Mouse (Mus musculus): Measurements from ENCODE around the gene Rps6ka4.

Rps6ka4 gene

DNA sequence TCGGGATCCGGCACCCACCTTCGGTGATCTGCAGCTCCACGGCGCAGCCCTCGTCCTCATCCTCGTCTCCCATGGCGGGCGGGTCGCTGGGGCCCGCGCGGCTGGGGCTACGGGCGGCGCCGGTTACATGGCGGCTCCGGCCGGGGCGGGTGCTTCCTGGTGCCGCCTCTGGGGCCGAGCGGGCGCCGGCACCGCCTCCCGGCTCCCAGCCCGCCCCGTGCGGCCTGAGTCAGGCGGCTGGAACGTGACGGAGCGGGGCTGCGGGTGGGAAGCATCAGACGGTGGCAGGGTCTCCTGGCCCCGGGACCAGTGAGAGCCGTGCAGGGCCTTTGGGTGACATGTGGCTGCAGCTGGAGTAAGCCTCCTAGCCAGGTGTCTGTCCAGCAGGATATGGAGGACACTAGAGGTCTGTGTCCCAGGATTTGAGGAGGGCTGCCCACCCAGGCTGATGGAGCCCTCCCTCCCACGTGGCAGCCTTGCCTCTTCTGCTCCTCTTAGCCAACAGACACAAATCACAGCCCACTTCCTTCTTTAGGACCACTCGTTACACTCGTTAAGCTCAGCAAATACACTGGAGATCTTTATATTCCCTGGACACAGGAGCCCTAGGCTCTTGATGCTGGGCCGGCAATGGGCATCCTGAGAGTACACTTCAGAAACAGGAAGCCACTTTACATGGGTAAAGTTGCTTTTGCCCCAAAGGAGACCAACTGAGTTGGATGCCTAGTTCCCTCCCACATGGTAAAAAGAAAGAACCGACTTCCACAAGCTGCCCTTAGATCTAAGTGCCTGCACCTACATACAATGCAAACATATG is at the start of gene Rps6ka4:
Gene Rps6ka4 (minus strand): TSS at position 162 of the 817 bp plus-strand sequence.
- DNase-seq = peak; percentile 74

DNA sequence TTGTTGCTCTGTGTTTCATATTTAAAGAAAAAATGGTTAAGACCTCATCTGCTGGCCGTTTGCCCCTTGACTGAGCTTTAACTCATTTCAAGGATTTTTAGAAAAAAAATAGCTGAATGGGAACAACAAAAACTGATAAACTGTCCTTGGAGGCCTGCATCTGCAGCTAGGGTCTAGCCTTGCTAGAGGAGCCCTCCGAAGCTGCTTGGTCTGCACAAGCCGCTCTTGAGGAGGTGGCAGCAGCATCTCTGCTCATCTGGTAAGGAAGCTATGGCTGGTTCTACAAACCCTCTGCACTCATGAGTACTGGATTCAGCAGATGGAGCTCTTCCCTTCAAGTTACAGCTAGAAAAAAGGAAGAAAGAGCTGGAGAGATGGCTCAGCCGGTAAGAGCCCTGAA is 37.5 kb upstream of the Rps6ka4 start:
- DNase-seq = no peak

DNA sequence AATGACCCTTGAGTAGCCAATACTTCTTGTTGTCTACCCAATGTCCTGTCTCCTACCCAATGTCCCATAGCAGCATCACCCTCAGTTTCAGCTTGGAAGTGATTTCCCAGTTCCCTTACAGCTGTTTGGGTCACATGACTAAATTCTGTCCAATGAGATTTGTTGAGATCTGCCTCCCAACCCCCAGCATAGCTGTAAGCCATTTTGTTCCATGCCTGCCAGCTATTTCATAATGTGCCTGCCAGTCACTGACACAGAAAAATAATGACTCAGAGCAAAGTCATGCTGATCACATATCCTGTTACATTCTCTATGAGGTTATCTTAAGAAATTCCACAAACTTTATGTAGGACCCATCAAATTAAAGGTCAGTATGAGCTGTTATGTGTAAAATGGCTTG is 36.4 kb upstream of the Rps6ka4 start:
- DNase-seq = no peak

DNA sequence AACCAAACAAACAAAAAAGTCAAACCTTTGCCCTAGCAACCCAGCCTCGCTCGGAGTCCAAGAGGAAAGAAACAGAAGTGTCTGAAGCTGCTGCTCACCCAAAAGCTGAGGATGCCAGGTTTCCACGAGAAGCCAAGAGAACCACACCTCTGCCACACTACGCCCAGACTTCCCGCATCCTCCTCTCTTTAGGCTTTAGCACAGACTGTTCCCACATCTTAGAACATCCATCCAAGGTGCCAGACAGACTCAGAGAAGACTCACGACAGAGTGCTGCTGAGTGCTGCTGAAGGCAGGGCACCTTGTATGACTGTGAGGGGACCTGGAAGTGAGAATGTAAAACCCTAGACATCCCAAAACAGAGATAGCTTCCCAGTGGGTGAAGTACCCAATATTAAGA is 35.4 kb upstream of the Rps6ka4 start:
- no peak for DNase-seq

DNA sequence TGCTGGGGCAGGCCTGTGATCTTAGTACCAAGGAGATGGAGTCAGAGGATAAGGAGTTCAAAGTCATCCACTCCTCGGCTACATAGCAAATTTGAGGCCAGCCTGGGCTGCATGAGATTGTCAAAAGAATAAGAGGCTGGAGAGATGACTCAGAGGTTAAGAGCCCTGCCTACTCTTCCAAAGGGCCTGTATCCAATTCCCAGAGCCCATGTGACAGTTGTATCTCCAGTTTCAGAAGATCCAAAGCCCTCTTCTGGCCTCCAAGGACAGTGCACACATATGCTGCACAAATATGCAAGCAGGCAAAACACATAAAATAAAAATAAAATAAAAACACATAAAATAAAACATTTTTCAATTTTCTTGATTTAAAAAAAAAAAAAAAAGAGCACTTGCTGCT is 33.8 kb upstream of the Rps6ka4 start:
- DNase-seq = no peak

DNA sequence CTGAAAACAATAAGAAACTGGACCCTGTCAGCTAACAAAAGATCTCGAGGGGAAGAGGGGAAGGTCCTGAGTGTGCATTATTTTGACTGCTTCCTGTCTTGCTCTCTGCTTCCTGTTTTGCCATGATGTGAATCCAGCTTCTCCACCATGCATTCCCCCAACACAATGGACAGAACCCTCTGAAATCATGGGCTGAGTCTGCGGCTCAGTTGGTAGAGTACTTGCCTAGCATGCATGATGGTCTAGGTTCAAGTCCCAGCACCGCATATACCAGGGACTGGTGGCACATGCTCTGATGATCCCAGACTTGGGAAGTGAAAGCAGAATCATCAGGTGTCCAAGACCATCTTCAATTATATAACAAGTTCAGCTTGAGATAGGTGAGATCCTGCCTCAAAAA is 32.3 kb upstream of the Rps6ka4 start:
- no peak for DNase-seq

DNA sequence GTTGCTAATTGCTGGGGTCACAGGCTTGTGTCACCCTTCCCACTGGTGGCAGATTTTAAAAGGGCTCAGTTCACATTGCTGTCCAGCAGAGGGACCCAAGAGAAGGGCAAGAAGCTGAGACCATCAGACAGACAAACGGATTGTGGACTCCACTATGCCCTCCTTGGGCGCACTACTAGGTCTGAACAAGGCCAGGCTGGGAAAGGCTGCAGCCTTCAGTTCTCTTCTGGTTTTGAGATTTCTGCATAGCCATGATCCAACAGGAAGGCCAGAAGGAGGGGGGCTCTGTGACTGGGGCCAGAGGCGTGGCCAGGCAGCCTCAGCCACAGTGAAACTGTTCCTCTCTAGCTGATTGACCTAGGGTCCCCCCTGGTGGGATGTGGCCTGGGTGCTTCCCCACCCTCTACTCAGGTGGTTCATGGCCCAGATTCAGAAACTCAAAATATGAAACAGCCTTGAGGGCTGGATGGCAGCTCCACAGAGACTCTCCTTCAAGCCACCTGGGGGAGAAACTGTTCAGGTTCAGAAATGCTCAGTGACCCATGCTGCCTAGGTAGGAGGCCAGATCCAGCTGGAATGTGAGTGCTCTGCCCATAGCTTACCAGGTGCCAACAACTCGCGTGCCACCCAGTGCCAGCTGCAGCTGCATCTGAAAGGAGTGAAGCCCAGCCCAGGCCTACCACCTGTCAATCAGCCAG is 31.3 kb upstream of the Rps6ka4 start:
- no peak for DNase-seq

DNA sequence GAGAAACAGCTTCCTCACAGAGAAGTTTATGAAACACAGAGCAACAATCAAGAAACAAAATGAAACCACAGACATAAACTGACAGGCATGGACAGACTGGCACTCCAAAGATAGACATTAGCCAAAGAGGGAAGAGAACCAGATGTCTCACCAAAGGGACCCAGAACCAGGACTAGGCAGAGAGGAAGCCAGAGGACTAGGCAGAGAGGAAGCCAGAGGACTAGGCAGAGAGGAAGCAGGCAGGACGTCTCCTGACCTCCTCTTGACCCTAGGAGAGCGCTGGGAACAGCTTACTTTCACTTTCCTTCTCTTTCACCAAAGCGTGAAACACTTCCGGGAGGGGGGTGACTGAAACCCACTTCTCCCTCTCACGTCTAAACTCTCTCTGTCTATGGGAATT is 28.9 kb upstream of the Rps6ka4 start:
- DNase-seq = peak; percentile 60

DNA sequence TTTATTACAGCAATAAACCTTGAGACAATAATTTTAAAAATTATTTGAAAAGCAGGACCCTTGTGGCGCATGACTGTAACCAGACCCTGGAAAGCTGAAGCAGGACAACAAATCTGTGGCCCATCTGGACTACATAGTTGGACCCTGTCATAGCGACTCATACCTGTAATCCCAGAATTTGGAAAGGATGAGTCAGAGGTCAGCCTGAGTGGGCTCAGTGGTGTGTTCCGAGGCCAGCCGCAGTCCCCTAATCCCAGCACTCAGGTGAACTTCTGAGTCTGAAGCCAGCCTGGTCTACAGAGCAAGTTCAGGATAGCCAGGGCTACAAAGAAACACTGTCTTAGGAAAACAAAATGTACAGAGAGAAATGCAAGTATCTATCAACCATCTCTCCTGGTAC is 21.0 kb upstream of the Rps6ka4 start:
- DNase-seq = no peak

DNA sequence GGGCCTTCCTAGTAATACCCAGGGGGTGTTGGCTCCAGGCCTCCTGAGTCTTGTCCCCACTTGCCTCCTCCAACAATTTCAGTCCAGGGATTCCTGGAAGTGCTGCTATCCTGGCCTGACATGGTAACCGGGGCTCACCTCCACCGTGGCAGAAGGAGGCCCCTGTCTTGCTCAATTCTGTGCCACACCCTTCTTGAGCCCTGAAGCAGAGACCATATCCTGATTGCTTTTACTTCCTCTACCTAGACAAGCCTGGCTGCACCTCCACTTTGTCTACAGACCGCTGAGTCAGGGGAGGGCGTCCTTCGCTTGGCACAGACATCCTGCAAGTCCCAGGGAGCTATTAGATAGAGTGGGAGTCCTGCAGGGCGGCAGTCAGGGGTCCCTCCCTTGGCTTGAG is 20.3 kb upstream of the Rps6ka4 start:
- no peak for DNase-seq

DNA sequence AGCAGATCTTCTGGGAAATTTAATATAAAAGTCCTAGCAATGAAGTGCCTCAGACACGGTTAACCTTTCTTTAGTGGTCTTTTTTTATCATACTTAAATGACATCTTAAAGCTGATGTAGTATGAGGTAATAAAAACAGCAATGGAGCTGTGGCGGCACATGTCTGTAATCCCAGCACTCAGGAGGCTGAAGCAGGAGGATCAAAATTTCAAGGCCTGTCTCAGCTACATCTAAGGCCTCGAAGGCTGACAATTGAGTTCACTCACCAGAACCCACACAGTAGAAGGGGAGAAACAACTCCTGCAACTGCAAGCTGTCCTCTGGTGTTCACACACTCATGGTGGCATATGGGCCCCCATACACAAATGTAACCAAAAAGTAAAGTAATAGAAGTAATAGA is 19.5 kb upstream of the Rps6ka4 start:
- no peak for DNase-seq

DNA sequence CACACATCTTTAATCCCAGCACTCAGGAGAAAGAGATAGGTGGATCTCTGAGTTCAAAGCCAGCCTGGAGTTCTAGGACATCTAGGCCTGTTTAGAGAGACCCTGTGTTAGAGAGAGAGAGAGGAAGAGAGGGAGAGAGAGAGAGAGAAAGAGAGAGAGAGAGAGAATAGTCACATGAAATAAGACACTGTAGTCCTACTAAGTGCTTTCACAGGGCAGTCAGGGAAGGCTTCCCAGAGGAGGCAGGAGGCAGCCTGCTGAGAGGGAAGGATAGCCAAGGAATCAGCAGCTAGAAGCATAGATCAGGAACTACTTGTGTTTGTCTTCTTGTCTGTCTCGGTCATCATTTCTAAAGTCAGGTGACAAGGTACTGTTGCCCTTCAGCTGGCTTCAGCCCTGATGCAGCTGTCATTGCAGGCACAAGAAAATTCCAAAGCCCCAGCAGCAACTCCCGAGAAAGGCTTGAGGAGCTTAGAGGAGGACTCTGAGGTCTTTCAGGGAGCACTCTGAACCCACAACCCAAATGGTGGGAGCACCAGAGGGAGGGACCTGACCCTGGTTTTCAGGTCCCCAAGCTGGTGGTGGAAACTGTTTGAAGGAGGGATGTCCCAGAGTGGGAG is 18.7 kb upstream of the Rps6ka4 start:
- DNase-seq = no peak

DNA sequence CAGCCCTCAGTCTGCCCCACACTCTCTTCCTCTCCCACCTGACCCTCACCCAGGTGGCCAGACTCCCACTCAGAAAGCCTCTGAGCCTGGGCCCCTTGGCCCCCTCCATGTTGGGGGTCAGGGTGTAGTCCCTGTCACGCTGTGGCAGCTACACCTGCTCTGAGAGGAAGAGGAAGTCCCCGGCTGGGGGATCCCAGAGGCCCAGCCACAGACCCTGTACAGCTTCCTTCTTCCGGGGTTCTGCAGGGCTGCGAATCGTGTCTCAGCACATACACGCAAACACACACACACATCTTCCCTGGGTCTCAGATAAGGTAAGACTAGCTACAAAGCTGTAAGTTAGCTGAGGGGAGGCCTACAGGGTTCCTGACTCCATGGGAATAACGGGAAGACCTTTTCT is 17.6 kb upstream of the Rps6ka4 start, which contains the start of gene Ccdc88b:
Gene Ccdc88b (minus strand): TSS at position 181 of the 400 bp plus-strand sequence.
- DNase-seq = peak; percentile 42

DNA sequence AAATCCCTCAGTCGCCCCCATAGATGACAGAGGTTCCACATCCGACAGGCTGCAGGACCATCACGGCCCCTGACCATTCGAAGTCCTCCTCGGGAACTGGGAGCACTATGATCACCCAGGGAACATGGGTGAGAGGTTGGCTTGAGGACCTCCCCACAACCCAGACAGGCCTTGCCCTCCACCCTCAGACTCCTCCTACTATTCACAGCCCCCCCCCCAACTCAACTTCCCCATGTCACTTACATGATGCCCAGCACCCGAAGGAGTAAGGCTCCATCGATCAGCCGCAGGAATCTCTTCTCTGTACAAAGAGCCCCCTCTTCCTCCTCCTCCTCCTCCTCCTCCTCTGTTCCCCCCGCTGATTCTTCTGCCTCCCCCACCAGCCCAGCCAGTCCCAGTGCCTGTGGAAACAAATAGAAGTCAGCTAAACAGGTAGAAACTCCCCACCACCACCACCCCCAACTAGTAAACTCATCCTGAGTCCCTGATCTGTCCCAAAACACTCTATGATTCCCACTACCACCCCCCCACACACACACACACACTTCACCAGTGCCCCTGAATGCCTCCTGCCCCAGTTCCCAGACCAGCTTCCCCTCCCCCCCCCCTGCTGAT is 17.1 kb upstream of the Rps6ka4 start:
- no peak for DNase-seq

DNA sequence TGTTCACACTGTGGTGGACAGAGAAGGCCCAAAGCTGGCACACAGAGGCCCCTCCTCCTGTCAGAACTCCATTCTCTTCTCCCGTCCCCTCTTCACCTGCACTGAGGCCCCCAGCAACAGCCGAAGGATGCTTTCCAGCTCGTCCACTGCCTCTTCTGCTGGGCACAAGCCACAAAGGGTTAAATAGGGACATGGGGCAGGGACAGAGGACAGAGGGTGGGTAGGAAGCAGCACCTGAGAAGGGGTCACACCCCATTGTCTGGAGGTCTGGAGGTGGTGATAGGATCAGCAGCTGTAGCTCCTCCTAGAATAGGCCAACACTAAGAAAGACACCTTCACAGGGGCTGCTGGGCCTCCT is 16.5 kb upstream of the Rps6ka4 start:
- no peak for DNase-seq

DNA sequence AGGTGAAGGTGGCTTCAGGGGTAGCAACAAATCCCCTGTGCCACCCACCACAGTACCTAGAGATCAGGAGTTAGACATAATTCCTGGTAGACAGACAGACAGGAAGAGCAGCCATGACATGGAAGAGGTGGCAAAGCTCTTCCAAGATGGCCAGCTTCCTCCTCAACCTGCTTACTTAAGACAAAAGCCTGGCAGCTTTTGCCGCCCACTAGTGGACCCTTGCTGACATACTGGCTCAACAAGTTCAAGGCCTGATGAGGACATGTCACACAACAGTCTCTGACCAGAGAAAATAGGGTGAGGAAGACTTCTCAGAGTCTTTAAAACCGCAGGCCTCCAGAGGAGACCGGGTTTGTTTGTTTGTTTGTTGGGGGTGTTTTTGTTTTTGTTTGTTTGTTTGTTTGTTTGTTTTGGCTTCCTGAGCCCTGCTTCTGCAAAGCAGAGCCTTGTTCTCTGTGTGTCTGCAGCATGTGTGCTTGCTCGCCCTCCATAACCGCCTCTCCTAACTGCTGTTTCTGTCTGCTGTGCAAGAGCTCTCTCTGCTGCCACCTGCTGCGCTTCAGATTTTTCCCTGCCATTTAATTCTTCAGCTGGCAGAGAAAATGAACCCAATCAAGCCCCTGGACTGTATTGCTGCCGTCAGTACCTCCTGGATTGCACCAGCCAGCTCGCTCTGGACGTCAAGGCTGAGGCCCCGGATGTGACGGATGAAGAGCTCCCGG is 16.0 kb upstream of the Rps6ka4 start:
- DNase-seq = peak; percentile 65

DNA sequence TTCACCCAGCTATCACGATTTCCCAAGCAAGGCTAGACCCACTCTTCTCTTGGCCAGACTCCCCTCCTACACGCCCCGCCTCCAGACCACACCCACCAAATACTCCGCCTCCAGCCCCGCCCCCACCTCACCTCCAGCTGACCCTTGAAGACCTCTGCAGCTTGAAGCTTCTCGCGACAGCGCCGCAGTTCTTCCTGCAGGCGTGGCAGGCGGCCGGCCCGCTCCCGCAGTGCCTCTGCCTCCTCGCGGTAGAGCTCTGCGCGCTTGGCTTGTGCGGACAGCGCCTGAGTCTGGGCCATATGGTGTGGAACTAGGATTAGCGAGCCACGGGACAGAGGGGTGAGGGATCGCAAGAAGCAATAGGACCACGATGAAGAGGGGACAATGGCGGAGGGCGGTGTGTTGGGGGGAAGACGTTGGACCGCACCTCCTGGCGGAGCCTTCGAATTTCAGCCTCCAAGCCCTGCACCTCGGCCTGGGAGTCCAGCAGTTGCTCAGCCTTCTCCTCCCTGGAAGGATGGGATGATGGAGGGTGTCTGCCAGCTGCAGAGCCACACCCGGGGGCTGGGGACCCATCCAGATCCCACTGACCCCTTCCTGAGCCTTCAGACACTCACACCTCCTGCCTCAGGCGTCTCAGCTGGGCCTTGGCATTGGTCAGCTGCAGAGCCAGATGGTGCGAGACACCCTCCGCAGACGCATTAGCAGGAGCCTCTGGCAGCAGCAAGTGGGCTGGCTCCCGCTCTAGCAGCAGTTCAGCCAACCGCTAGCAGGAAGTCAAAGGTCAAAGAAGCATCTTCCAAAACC is 15.0 kb upstream of the Rps6ka4 start:
- peak; percentile 34 for DNase-seq

DNA sequence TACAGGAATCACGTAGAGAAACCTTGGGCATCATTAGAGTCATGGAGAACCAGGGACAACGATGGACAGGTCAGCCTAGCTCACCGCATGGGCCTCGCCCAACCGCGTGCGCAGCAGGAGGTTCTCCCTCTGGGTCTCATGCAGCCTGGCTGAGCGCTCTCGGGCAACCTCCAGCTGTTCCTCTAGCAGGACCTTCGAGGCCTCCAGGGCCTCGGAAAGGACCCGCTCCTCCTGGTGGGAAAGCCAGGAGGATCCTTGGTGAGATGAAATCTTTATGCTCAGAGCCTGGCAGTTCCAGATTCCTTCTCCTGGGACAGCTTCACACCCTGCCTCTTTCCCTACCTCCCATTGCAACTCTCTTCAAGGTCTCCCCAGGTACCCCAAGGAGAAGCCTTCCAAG is 14.2 kb upstream of the Rps6ka4 start:
- no peak for DNase-seq

DNA sequence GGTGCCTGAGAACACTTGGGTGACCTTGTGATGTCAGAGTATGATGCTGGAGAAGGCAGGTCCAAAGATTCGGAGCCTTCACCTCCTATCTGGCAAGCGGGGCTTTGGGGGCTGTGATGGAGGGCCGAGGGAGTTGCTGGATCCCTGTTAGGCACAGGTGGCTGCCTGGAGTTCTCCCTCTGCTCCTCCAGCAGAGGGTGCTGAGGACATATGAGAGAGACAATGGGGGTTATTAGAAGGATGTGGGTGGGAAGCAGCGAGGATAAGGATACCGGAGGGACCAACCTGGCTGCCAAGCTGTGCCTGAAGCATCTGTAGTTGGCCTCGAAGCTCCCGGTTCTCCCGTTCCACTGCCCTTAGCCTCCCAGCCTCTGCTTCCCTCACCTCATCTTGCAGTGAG is 13.5 kb upstream of the Rps6ka4 start:
- DNase-seq = no peak

DNA sequence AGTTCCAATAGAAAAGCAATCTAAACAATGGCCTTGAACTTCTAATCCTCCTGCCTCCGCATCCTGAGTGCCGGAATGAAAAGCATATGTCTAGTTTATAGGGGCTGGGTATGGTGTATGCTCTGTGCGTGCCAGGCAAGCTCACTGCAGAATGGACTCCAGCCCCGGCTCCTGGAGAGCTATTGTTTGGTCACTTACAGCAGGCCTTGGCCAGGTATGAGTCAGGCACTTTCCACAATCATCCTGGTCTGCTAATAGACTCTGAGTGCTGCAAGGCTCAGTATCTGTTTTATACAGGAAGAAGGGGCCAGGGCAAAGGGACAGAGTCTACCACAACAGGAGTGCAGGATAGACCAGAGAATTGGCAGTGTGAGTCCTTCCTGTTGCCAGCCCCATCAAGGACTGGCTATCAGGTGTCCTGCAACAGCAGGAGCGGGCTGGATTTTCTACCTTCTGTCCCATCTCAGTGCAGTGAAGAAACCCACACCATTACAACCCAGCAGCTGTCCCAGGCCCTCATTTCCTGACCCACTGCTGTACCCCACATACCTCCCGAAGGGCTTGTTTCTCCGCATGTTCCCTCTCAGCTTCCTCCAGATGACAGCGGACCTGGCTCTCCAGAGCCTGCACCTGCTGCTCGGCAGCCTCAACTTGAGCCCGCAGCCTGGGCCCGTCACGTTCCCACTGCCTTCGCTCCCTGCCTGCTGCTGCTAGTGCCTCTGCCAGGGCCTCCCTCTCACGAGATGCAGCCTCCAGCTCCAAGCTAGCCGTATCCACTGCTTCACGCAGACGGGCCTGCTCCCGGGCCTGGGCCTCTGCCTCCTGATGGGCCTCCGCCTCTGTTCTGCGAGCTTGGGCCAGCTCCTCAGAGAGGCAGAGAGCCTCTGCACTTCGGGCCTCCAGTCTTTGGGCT is 12.2 kb upstream of the Rps6ka4 start:
- no peak for DNase-seq

DNA sequence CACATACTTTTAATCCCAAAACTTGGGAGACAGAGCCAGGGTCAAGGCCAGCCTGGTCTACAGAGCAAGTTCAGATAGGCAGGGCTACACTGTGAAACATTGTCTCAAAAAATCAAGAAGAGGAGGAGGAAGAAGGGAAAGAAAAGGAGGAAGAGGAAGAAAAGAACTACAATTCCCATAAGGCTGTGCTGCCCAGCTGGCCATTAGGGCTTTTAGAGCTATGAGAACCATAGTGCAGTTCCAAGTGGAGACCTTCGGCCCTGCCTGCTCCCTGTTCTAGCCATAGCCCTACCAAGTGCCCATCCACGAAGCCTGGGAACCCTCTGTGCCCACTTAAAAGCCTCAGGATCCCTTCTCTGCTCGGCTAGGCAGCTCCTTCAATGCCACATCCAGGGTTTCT is 11.1 kb upstream of the Rps6ka4 start:
- DNase-seq = no peak

All from lung, postnatal 14 days (tissue).